Mouse (Mus musculus): ENCODE results near the gene Samd4b.

Samd4b gene

DNA sequence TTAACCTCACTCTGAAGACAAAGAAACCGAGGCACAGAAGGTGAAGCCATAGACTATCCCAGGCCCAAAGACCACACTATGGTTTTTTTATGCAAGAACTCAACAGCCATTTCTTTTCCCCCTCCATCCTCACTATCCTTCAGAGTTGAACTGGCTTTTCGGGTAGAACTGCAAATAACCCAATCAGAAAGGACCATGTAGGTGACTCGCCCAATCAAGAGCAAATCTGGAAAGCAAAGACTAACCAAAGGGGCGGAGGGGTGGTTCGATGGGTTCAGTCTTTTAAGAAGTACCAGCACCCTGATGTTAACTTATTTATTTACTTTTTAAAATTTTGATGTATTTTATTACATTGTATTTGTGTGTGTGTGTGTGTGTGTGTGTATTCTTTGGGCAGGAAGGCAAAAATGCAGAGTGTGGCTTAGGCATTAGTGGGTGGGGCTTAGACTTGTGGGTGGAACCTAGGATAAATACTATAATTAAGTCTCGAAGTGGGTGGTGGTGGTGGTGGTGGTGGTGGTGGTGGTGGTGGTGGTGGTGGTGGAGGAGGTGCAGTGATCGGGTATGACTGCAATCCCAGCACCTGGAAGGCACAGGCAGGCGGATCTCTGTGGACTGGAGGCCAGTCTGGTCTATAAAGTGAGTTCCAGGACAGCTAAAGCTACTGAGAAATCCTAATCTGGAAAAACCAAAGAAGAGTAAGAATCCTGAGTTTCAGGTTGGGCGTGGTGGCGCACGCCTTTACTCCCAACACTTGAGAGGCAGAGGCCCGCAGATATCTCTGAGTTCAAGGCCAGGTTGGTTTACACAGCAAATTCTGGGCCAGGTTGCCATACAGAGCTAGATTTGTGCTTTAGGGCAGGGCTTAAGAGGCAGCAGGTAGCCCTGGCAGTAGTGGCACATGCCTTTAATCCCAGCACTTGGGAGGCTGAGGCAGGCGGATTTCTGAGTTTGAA is 149.8 kb downstream of the Samd4b start:
- in situ Hi-C loops (cut with MboI; ENCODE audit: low sequenced_read_pairs): loop anchor here (5.0 kb wide), 1 partner anchor 84 kb away; no protein-coding TSS in a partner anchor

DNA sequence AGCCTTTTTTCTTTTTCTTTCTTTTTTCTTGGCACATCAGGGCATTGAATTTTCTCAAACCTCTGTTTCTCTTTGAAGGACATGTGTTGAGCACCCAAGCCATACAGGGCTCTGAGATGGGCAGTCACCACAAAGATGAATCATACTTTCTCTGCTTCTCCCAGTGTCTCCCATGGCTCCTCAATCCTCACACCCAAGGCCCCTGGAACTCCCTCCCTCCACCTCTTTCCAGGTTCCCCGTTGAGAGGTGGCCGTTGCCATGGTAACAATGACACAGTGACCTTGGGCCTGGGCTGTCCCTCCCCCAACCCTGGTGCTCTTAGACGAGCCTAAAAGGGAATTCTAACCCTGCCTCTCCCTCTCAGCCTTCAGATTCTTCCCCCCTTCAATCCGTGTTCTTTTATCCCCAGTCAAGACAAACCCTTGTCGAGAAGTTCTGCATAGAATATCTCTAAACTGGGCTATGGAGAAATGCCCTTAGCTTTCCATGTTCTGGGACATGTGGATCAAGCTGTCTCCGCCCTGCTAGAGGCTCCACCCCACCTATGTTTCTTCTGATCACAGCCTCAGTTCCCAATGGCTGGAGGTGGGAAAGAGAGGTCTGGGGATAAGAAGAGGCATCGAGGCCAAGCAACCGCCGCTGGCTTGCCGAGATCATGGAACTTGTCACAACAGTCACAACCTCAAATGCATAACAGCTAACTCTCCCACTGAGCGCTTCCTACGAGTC is 150.7 kb downstream of the Samd4b start:
- in situ Hi-C loops (cut with MboI; ENCODE audit: low sequenced_read_pairs): loop anchor here (5.0 kb wide), 1 partner anchor 85 kb away; no protein-coding TSS in a partner anchor

DNA sequence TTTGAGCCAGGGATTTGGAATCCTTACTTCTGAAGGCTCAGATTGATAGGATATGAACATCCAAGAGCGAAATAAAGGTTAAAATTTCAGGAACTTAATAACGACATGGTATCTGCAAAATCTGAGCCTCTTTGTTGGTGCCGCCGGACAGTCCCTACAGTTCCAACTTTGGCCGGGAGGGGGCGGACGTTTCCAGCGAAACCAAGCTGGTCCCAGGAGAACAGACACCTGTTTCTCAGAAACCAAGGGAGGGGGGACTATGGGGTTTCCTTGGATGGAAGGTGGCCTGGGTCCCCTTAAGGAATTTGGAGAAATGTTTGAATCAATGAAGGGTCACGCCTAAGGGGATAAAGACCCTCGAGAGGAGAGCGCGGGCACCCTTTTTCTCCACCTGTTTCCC is 151.5 kb downstream of the Samd4b start:
- in situ Hi-C loops (cut with MboI; ENCODE audit: low sequenced_read_pairs): loop anchor here (5.0 kb wide), 1 partner anchor 86 kb away; no protein-coding TSS in a partner anchor

DNA sequence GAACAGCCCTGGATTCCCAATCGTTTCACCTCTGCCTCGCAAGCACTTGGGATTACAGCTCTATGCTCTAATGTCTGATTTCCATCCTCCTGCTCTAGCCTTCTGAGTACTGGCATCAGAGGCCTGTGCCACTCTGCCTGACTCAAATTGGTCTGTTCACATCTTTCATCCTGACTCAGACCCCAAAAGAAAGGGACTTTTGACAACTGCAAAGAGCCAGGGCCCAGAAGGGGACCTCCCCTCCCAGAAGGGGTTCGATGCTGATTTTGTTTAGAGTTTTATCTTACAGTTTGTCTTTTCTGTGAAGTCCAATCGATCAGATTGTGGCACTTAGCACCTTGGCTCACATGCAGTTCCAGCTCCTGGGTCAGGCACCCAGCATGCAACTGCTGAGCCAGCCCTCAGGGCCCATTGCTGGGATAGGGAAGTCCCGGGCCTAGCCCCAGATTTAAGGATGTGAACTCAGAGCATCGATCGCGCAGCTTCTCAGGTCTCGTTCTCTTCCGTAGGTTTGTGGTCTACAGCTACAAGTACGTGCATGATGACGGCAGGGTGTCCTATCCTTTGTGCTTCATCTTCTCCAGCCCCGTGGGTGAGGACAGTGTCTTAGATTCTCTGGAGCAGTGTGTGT is 153.5 kb downstream of the Samd4b start:
- in situ Hi-C loops (cut with MboI; ENCODE audit: low sequenced_read_pairs): no loop called here

DNA sequence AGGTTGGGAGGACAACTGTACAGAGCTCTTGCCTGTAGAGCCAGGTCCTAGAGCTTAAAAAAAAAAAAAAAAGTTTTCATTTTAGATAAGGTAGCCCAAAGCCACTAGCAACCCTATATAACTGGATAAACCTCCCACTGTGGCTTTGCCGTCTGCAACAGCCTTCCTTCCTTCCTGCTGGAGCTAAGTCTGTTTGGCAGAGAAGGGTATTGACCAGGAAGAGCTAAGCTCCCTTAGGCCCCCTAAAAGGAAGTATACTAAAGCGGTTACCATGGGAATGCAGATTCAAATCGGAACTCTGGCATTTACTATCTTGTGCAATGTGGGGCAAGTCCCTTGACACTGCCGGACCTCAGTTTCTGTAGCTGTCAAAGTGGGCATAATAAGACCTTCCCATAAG is 155.3 kb downstream of the Samd4b start:
- in situ Hi-C loops (cut with MboI; ENCODE audit: low sequenced_read_pairs): no loop called here

DNA sequence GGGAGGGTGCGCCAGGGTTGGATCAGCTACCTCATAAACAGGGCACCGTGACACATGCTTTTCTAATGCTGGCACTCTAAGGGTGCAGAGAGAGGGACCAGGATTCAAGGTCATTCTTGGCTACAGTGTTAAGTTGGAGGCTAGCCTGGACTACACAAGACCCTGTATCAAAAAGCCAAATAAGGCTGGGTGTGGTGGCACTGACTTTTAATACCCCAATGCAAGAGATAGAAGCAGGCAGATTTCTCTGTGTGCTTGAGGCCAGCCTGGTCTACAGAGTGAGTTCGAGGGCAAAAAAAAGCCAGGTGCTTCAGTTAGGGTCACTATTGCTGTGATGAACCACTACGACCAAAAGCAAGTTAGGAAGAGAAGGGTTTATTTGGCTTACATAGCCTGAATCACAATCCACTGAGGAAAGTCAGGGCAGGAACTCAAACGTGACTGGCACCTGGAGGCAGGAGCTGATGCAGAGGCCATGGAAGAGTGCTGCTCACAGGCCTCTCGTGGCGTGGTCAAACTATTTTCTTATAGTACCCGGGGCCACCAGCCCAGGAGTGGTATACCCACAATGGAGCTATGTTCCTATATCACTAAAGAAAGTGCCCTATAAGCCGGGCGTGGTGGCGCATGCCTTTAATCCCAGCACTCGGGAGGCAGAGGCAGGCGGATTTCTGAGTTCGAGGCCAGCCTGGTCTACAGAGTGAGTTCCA is 156.0 kb downstream of the Samd4b start:
- in situ Hi-C loops (cut with MboI; ENCODE audit: low sequenced_read_pairs): no loop called here

DNA sequence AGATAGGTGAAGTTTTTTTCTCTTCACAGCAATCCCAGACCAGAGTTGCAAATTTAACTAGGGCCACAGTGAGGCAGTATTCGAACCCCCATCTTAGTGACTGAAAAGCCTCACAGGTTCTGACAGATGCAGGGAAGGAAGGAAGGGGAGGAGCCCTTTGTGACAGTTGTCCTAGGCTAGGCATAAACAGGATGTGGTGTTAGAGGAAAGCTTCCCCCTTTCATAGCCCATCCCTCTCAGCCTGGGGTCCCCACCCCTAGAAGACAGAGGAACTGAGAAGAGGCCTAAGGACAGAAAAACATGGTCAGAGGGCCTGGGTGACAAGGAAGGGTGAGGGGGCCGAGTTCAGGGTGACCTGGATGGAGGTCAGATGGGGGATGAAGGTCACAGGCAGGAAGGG is 157.2 kb downstream of the Samd4b start:
- in situ Hi-C loops (cut with MboI; ENCODE audit: low sequenced_read_pairs): no loop called here

DNA sequence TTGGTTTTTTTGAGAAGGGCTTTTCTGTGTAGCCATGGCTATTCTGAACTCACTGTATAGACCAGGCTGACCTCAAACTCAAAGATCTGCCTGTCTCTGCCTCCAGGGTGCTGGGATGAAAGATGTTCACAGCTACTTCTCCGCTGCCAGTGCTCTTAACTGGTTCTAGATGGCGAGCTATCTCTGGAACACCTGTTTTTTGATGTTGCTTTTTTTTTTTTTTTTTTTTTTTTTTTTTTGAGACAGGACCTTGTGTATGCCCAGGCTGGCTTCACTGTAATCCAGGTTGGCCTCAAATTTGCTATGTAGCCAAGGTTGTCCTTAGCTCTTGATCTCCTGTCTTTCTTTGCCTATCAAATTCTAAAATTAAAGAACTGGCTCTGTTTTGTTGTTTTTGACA is 159.2 kb downstream of the Samd4b start:
- in situ Hi-C loops (cut with MboI; ENCODE audit: low sequenced_read_pairs): no loop called here

DNA sequence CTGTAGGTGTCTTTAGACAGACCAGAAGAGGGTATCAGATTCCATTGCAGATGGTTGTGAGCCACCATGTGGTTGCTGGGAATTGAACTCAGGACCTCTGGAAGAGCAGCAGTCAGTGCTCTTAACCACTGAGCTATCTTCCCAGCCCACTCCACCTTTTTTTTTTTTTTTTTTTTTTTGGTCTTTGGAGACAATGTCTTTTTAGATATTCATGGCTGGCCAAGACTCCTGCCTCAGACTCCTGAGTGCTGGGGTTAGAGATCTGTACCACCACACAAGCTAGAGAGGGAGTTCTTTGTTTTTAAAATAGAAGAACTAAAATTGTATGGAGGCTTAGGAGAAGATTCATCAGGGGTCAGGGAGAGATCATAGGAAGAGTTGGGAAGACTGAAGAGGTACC is 160.0 kb downstream of the Samd4b start:
- in situ Hi-C loops (cut with MboI; ENCODE audit: low sequenced_read_pairs): no loop called here

DNA sequence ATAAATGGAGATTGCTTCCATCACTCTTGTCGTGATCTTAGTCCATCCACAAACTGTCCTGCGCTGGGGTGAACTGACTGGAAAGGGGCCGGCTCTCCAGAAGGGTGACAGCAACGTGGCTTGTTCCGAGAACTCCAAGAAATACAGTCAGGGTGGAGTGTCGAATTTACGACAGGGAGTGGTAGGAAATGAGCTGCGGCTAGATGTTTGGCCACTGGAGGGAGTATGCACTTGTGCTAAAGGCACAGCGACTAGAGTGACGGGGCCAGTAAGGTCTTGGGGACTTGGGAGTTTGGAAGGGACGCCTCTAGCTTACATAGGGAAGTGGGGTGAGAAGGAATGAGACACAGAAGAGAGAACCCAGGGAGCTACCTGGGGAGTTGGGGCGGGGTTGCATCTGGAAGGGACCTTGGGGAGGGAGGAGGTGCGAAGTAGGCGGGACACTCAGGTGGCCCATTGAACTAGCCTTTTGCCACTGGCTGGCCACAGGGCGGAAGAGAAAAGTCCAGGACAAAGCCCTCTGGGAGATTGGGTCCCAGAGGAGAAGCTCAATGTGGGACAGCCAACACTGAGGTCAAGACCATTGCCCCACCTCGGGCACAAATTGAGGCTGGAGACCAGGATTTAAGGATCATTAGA is 160.9 kb downstream of the Samd4b start, which contains the start of gene Gmfg:
Gene Gmfg (plus strand): TSS at position 516 of the 639 bp plus-strand sequence.
- in situ Hi-C loops (cut with MboI; ENCODE audit: low sequenced_read_pairs): no loop called here

DNA sequence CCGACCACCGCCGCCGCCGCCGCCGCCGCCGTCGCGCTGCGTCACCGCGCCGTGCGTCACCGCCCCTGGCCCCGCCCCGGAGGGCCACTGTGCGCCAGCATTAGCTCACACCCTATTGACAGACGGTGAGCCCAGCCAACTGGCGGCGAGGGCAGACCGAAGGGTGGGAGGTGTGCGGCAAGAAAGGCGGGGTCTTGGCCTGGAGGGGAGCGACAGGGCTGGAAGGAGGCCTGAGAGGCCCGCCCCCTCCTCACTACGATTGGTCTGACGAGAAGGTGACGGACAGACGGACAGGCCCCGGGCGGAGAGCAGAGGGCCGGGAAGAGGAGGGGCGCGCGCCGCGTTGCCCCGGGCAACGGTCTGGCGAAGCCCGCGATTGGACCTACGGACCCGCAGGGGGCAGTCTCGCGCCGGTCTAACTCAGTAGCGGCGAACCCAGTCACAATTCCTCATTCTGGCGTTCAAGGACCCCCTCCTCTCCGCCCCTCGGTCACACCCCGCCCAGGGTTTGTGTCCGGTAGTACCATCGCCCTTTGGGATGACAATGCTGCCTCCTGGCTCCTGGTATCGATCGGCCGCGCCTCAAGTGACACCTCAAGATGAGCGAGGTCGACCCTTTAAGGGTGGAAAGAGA is 161.6 kb downstream of the Samd4b start:
- in situ Hi-C loops (cut with MboI; ENCODE audit: low sequenced_read_pairs): no loop called here

DNA sequence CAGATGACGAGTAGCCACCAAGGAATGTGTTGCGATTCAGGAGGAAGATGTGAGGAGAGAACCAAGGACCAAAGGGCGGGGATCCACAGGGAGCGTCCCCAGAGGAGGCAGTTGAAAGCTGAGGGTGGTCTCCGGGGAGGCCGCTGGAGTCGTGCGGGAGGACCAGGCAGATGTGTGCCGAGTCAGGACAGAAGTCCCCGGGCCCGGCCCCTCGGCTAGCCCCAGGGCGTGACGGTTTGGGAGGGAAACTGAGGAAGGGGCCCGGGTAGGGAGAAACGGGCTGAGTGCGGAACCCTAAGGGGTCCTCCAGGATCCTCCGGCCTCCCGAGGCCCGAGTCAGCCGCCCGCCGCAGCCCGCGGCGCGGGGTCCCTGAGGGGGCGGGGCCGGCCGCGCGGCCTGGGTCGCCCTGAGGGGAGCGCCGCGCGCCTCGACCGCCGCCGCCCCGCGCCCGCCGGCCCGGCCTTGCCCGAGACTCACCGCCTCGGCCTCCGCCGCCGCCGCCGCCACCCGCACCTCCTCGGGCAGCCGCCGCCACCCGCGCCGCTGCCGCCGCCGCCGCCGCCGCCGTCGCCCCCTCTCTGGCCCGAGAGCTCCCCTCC is 162.2 kb downstream of the Samd4b start:
- in situ Hi-C loops (cut with MboI; ENCODE audit: low sequenced_read_pairs): no loop called here

DNA sequence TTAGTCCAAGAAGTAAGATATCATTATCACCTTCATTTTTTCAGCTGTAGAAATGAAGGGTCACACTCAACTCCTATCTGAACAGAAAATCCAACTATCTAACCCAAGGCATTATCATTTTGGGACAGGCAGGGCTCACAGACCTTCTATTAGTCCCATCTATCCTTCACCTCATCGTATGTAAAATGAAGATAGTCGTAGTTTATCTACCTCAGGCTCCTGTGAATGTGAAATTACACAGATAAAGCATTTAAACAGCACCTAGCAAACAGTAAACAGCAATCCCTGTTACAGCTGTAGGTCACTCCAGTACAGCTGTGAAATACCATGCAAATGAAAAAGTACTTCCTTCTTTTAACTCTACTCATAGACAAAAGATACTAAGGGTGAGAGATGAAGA is 165.7 kb downstream of the Samd4b start:
- in situ Hi-C loops (cut with MboI; ENCODE audit: low sequenced_read_pairs): no loop called here

DNA sequence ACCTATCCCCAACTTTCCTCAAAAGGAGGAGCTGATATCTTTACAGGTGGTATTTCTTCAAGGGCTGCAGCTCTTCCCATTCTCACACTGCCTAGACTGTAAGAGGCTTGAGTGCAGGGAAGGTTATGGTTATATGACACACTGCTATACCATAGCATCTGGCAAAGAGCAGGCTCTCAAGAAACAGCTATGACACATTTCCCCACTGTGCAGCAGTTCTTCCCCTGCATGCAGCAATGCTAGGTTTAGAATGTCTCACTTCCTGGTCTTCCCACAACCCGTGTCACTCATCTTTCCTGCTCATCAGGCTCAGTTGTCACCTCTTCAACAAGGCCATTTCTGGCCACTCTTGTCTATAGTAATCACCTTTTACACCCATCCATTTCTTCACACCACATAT is 167.4 kb downstream of the Samd4b start:
- in situ Hi-C loops (cut with MboI; ENCODE audit: low sequenced_read_pairs): no loop called here

DNA sequence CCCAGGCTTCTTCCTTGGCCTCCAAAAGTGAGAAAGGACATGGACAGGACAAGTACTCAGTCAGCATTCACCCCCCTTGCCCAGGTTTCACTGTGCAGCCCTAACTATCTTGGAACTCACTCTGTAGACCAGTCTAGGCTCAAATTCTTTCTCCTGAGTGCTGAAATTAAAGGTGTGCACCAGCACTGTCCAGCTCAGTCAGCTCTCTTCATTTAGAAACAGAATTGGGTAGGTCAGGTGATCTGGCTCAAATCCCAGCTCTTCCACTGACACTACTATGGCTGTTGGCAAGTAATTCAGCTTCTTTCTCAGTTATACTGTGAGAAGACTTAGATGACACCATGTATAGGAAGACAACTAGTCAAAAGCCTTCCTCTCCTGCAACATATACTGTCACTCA is 170.2 kb downstream of the Samd4b start:
- in situ Hi-C loops (cut with MboI; ENCODE audit: low sequenced_read_pairs): no loop called here

DNA sequence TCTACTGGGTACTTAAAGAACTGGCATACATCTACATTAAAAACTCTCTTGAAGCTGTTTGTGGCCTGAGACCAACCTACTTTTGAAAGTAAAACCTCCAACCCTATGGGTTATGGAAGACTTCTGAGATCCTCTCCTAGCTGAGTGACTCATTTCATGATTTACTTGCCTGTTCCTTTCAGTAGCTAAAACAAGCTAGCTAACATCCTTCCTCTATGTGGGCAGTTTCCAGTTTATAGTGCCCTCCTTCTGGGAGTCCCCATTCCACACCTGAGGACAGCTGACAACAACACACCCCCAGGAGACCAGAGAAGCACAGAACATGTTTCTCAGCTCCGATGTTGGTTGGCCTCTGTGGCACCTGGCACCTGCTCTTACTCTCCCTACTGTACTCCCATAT is 174.9 kb downstream of the Samd4b start:
- in situ Hi-C loops (cut with MboI; ENCODE audit: low sequenced_read_pairs): no loop called here

DNA sequence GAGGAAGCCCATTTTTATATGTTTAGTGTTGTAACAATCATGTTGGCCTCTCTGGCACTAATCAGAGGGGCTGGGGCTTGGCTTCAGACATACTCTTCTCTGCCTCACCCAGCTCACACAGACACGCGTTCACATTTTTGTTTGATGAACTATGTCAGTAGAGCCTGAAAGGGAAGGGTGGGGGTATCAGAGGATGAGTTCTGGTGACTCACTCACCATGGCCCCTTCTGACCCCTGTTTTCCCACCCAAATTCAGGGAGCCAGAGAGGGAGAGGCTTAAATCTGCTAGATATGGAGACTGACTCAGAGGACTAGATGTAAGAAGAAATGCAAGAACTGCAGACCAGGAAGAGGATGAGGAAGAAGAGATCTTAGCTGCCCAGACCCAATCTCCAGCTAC is 178.5 kb downstream of the Samd4b start:
- in situ Hi-C loops (cut with MboI; ENCODE audit: low sequenced_read_pairs): no loop called here

DNA sequence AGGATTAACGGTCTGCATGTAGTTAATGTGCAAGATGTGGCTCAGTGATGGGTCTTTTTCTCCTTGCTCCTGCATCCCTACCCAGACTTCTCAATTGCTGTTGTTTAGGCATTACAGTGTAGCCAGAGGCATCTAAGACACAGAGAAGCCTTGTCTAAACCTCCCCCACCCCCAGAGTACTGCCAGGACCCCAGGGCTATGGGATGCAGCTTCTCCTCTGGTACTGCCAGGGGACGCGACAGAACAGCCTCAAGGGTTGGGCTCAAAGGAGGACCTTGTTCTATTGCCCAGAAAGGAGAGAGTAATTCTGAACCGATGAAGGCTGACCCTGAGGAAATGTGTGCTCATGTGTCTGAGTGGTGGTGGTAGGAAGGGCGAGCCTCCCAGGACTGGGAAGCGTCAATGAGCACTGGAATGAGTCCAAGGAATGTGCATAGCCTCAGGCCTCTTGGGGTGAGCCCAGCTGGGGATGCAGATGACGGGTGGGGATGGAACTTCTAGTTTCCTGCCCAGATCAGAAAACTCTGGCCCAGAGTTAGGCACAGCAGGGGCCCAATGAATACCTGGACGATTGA is 179.8 kb downstream of the Samd4b start:
- in situ Hi-C loops (cut with MboI; ENCODE audit: low sequenced_read_pairs): no loop called here

DNA sequence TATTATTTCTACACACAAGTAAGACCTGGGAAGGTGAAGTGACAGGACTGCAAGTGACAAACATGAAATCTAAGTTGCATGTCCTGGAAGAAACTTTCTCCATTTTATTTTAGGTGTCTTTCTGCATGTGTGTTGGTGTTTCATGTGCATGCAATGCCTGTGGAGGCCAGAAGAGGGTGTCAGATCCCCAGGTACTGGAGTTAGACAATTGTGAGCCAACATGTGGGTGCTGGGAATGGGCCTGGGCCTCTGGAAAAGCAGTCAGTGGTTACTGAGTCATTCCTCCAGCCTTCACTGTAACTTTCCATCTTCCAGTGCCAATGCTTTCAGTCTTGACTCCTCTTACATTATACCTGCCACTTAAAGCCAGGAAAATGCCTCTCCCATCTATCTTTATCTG is 180.6 kb downstream of the Samd4b start:
- in situ Hi-C loops (cut with MboI; ENCODE audit: low sequenced_read_pairs): no loop called here
